Mouse (Mus musculus): ENCODE measurements around the gene Ncstn.

DNA sequence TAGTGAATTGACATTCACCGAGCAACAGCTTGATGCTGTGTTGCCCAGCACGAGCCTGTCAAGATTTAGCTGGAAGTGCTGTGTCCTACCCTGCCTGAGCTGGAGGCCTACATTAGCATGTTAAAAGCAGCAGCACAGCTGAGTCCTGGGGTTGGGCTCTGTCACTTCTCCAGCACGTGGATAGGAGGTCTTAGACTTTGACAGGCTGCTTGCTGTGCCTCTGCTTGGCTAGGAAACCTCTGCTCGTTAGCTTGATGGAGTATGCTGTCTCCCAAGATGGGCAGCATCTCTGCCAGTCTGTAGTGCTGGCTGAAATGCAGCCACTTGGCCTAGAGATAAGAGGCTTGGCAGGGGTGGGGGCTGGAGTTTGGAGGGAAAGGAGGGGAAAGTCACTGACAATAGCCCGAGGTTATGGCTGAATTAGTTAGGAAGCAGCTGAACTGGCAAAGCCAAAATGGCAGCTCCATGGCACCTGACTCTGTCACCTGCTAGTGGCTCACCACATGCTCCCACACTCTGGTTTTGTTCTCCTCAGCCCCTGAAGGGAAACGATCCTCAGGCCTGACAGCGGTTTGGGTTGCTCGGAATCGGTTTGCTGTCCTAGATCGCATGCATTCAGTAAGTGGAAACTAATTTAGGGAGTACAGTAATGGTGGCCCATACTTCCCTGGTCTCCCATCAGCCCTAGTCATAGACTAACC, 25.3 kb upstream of the Ncstn start:
- TF ChIP-seq POLR2A (IDR thresholded peaks at IDR 0.05; ENCODE audit: low read depth, low read length) (no peak), CTCF (IDR thresholded peaks at IDR 0.05; ENCODE audit: extremely low read depth, insufficient read length, insufficient replicate concordance, low read depth, low read length) (no peak)
